Mouse (Mus musculus) neural tube, embryonic 12.5 days (tissue): Measurements from ENCODE around the gene Stk32c. TPM values are rescaled to one million over a fixed set of nuclear protein-coding genes. Genes with fewer than 3 reads are reported as not detected.

Source experiments
- polyA plus RNA-seq: library from polyadenylated mRNA; unstranded; fragments of >200 nt; fragmentation: Nextera tagmentation; extraction: Ambion mirVana; gene quantifications from 2 replicates; pipeline ENCODE4 v1.2.1, GENCODE M21; 2016

The Stk32c gene
- polyA plus RNA-seq, 1 experiment from 2014 or later: 2.0 TPM

Other genes with a start within 250 kb of the Stk32c start
- 425 and 434 TPM in 2 replicates for gene Dpysl4, start 127.3 kb downstream of the Stk32c start, polyA plus RNA-seq
- gene Lrrc27, start 319 bp downstream of the Stk32c start, polyA plus RNA-seq: 3.9 and 5.3 TPM in 2 replicates
- 4.9 and 5.3 TPM in 2 replicates for gene Pwwp2b, start 35.2 kb upstream of the Stk32c start, polyA plus RNA-seq
- gene Inpp5a, start 175.8 kb upstream of the Stk32c start, polyA plus RNA-seq: 26.4 and 26.8 TPM in 2 replicates